Mouse (Mus musculus) neural tube, embryonic 11.5 days (tissue): ENCODE measurements around the gene Sox10. TPM values are rescaled to one million over a fixed set of nuclear protein-coding genes. Genes with fewer than 3 reads are reported as not detected.

Experiments
- ATAC-seq: fragments of 200-750 bp; cut with Nextera tagmentation; 2 replicates; pipeline ENCODE4 v1.8.0; 2017; ENCODE audit warnings: moderate number of reproducible peaks, mild to moderate bottlenecking, moderate TSS enrichment, moderate library complexity; ENCODE audit not compliant: insufficient read depth, low FRiP score, low TSS enrichment
- DNase-seq: peaks from one replicate; pipeline ENCODE4 v3.0.0-alpha.2; 2015; ENCODE audit warnings: low spot score
- H3K27ac ChIP-seq: fragments of 300-500 bp; sonication (generic); 2 replicates; pipeline ENCODE4 v1.5.1; 2014; ENCODE audit warnings: low read depth, mild to moderate bottlenecking, low read length
- H3K27me3 ChIP-seq: fragments of 300-500 bp; sonication (generic); 2 replicates; pipeline ENCODE4 v1.6.1; 2014; ENCODE audit warnings: mild to moderate bottlenecking, low read length, mixed read lengths; ENCODE audit not compliant: control insufficient read depth, insufficient read depth
- H3K36me3 ChIP-seq: fragments of 300-500 bp; sonication (generic); 2 replicates; pipeline ENCODE4 v1.6.1; 2014; ENCODE audit warnings: mild to moderate bottlenecking, low read length, moderate library complexity, mixed read lengths; ENCODE audit not compliant: control insufficient read depth, insufficient read depth
- H3K4me1 ChIP-seq: fragments of 300-500 bp; sonication (generic); 2 replicates; pipeline ENCODE4 v1.6.1; 2014; ENCODE audit warnings: low read length, mixed read lengths; ENCODE audit not compliant: control insufficient read depth, insufficient read depth
- H3K4me2 ChIP-seq: fragments of 300-500 bp; sonication (generic); 2 replicates; pipeline ENCODE4 v1.6.1; 2014; ENCODE audit warnings: low read depth, mild to moderate bottlenecking, moderate library complexity
- H3K4me3 ChIP-seq: fragments of 300-500 bp; sonication (generic); 2 replicates; pipeline ENCODE4 v1.5.1; 2014; ENCODE audit warnings: low read depth, low read length
- H3K9ac ChIP-seq: fragments of 300-500 bp; sonication (generic); 2 replicates; pipeline ENCODE4 v1.6.1; 2014; ENCODE audit warnings: mild to moderate bottlenecking, low read length
- H3K9me3 ChIP-seq: fragments of 300-500 bp; sonication (generic); 2 replicates; pipeline ENCODE4 v1.6.1; 2016; ENCODE audit warnings: low read length; ENCODE audit not compliant: control insufficient read depth
- WGBS: fragments of 180-500 bp; shearing (Covaris S2); extraction: QIAGEN DNeasy Blood & Tissue Kit; methylation state at CpG from one replicate; pipeline ENCODE4 v1.1.7; 2014; 5-methylcytosine and 5-hydroxymethylcytosine counted together
- polyA plus RNA-seq: library from polyadenylated mRNA; unstranded; fragments of >200 nt; fragmentation: Nextera tagmentation; extraction: Ambion mirVana; gene quantifications from 2 replicates; pipeline ENCODE4 v1.2.1, GENCODE M21; 2014

The Sox10 gene
- polyA plus RNA-seq, 1 experiment from 2014 or later, result 32.9 TPM

- Histone ChIP-seq H3K27ac (no peak overlapping the region), H3K36me3 (peaks cover 12% of the 10 kb centered on the region), H3K9ac (no peak overlapping the region), H3K9me3 (no peaks in the 10 kb centered on the region), H3K27me3 (no peaks in the 10 kb centered on the region), H3K4me3 (no peak overlapping the region), H3K4me2 (no peak overlapping the region), H3K4me1 (peaks cover 3% of the 10 kb centered on the region; the same call in 1 of the 2 replicates)
- DNase-seq (no peak), ATAC-seq (no peak)
- 85% methylated on average over 10 of the region's 10 CpGs for WGBS
Measured at GRCm38 (mm10) chr15:79124331-79124875, 40.6 kb downstream of the Sox10 start.

DNA sequence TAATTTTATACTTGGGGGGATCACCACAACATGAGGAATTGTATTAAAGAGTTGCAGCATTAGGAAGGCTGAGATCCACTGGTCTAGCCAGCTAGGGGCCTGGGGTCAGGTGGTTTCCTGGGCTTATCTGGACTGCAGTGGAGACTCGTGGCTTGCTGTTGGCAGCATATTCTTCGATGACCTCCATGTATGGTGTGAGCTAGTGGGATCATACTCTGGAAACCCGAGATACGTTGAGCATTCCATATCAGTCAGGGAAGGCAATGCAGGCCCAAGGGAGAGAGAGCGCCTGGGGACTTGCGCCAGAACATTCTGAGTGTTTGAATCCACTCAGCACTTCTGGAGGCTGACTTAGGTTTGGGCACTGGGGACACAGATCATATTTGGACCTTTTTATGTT, 41.3 kb downstream of the Sox10 start:
- Histone ChIP-seq H3K9ac (no peak overlapping the region), H3K9me3 (no peaks in the 10 kb centered on the region), H3K36me3 (peaks cover 12% of the 10 kb centered on the region), H3K27me3 (no peaks in the 10 kb centered on the region), H3K4me3 (no peak overlapping the region), H3K4me2 (no peak overlapping the region), H3K4me1 (peaks cover 3% of the 10 kb centered on the region; the same call in 1 of the 2 replicates), H3K27ac (no peak overlapping the region)
- WGBS, result 91% methylated on average over 6 of the region's 6 CpGs
- ATAC-seq (no peak), DNase-seq (no peak)

DNA sequence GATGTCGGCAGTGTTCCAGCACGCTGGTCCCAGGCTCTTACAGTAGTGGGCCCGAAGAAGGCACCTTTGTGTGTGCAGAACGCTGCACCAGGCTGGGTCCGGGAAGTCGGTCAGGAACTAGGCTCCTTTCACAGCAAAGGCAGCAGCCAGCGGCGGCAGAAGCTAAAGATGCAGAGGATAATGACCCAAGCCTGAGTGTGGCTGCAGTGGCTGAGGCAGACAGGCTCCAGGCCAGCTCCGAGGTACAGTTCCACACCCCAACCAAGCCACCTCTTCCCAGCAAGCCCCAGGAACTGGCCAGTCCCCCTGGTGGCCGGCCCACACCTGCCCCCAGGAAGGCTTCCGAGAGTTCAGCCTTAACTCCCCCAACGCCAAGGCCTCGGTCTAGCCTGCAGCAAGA, 42.5 kb downstream of the Sox10 start:
- Histone ChIP-seq H3K27me3 (no peaks in the 10 kb centered on the region), H3K9me3 (no peaks in the 10 kb centered on the region), H3K27ac (no peak overlapping the region), H3K4me1 (peaks cover 3% of the 10 kb centered on the region; the same call in 1 of the 2 replicates), H3K9ac (no peak overlapping the region), H3K36me3 (peaks cover 7% of the 10 kb centered on the region), H3K4me2 (no peak overlapping the region), H3K4me3 (no peak overlapping the region)
- 85% methylated on average over 13 of the region's 13 CpGs for WGBS
- ATAC-seq (no peak), DNase-seq (no peak)

- H3K9ac ChIP-seq, result no peak overlapping the region
- peaks cover 2% of the 10 kb centered on the region for H3K36me3 ChIP-seq
- no peak overlapping the region for H3K4me2 ChIP-seq
- DNase-seq, result no peak
- H3K4me1 ChIP-seq, result peaks cover 3% of the 10 kb centered on the region; the same call in 1 of the 2 replicates
- no peak for ATAC-seq
- no peak overlapping the region for H3K27ac ChIP-seq
- WGBS, result 58% methylated on average over 4 of the region's 4 CpGs
- H3K27me3 ChIP-seq, result no peaks in the 10 kb centered on the region
- no peak overlapping the region for H3K4me3 ChIP-seq
- no peaks in the 10 kb centered on the region for H3K9me3 ChIP-seq
Measured at GRCm38 (mm10) chr15:79122119-79122518, 42.9 kb downstream of the Sox10 start.

GRCm38 (mm10) chr15:79119491-79119890, 45.5 kb downstream of the Sox10 start:
- WGBS, result 86% methylated on average over 9 of the region's 9 CpGs
- DNase-seq (no peak), ATAC-seq (no peak)
- H3K27ac ChIP-seq, result no peak overlapping the region
- peaks cover 4% of the 10 kb centered on the region for H3K36me3 ChIP-seq
- no peak overlapping the region for H3K9ac ChIP-seq
- H3K4me2 ChIP-seq, result no peak overlapping the region
- H3K4me1 ChIP-seq, result peaks cover 3% of the 10 kb centered on the region; the same call in 1 of the 2 replicates
- H3K9me3 ChIP-seq, result no peaks in the 10 kb centered on the region
- H3K4me3 ChIP-seq, result no peak overlapping the region
- no peaks in the 10 kb centered on the region for H3K27me3 ChIP-seq

GRCm38 (mm10) chr15:79115276-79115675, 49.8 kb downstream of the Sox10 start:
- Histone ChIP-seq H3K36me3 (peaks cover 4% of the 10 kb centered on the region; the same call in 1 of the 2 replicates), H3K4me3 (no peak overlapping the region), H3K4me2 (no peak overlapping the region), H3K9me3 (no peaks in the 10 kb centered on the region), H3K4me1 (peaks cover under 1% of the 10 kb centered on the region; the same call in 1 of the 2 replicates), H3K9ac (no peak overlapping the region), H3K27ac (no peak overlapping the region), H3K27me3 (no peaks in the 10 kb centered on the region)
- 62% methylated on average over 5 of the region's 5 CpGs for WGBS
- no peak for ATAC-seq
- no peak for DNase-seq

DNA sequence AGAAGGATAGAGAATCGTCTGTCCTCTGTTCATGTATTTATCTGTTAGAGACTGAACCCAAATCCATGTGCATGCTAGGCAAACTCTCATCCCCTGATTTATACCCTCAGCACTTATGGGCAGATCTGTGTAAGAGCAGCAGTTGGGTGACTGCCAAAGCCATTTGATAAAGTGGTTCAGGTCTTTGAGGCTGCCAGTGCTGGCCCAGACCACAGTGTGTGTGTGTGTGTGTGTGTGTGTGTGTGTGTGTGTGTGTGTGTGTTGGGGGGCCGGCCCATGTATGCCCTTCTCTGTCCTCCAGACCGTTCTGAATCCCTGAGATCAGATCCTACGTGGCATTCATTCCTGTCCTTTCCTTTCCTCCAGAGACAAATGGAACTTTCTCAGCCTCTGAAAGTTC, 53.3 kb downstream of the Sox10 start:
- ATAC-seq, result no peak
- Histone ChIP-seq H3K9me3 (no peaks in the 10 kb centered on the region), H3K9ac (no peak overlapping the region), H3K36me3 (peaks cover 4% of the 10 kb centered on the region; the same call in 1 of the 2 replicates), H3K4me1 (peaks cover 4% of the 10 kb centered on the region; the same call in 1 of the 2 replicates), H3K4me3 (no peak overlapping the region), H3K4me2 (no peak overlapping the region), H3K27me3 (no peaks in the 10 kb centered on the region), H3K27ac (no peak overlapping the region)
- 88% methylated on average over 4 of the region's 4 CpGs for WGBS
- no peak for DNase-seq

DNA sequence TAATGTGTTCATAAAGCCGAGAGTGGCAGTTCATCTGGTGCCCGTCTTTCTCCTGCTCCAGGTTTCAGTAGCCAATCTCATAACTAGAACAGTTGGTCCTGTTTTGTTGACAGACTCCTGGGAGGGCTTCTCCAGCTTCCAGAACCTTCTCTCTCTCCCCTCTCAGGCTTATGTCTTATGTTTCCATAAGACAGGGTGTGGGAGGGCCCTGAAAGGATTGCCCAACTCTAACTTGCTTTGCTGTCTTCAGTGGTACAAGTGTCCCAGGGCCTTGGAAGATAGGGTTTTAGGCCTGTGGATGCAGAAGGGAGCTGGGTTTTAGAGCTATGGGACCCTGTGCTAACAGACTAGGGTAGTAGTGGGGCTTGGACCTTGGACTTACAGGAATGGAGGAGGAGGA, 54.5 kb downstream of the Sox10 start:
- peak overlapping the region; percentile 81; the same call in 1 of the 2 replicates for H3K4me3 ChIP-seq

DNA sequence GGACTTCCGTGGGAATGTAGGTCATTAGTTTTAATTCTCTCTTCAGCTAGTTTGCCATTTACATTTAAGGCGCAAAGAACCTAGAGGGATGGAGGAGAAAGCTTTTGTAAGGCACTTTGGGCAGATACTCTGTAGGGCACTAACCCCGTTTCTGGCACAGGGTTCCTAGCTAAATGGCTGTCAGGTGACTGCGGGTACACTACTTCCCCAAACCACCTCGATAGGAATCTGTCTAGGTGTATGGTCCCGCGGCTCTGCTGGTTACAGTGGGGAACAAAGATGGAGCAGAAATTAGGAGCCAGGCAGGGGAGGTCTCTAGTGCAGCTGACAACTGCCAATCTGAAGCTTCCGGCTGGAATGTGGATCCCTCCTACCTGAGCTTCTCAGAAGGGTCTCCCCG, 55.0 kb downstream of the Sox10 start:
- Histone ChIP-seq H3K27me3 (no peaks in the 10 kb centered on the region), H3K4me2 (peak overlapping the region; percentile 99), H3K9me3 (no peaks in the 10 kb centered on the region), H3K9ac (no peak overlapping the region; the same call in 1 of the 2 replicates), H3K4me1 (peaks cover 4% of the 10 kb centered on the region; the same call in 1 of the 2 replicates), H3K4me3 (peak overlapping the region; percentile 81), H3K36me3 (peaks cover 3% of the 10 kb centered on the region; the same call in 1 of the 2 replicates), H3K27ac (no peak overlapping the region)
- ATAC-seq (no peak), DNase-seq (no peak)
- WGBS, result 19% methylated on average over 9 of the region's 9 CpGs

More for the DNA sequence above, 54.5 kb downstream of the Sox10 start:
- Histone ChIP-seq H3K27me3 (no peaks in the 10 kb centered on the region), H3K9me3 (no peaks in the 10 kb centered on the region), H3K4me2 (peak overlapping the region; percentile 99), H3K9ac (no peak overlapping the region), H3K36me3 (peaks cover 4% of the 10 kb centered on the region; the same call in 1 of the 2 replicates), H3K27ac (no peak overlapping the region), H3K4me1 (peaks cover 4% of the 10 kb centered on the region; the same call in 1 of the 2 replicates)
- no peak for DNase-seq
- 87% methylated on average over 2 of the region's 2 CpGs for WGBS
- no peak for ATAC-seq
